Mouse (Mus musculus) heart, embryonic 16.5 days (tissue): ENCODE results near the gene Aes. TPM values are rescaled to one million over a fixed set of nuclear protein-coding genes. Genes with fewer than 3 reads are reported as not detected.

Experiments
- ATAC-seq: fragments of 200-750 bp; cut with Nextera tagmentation; replicated peaks from 2 replicates; pipeline ENCODE4 v1.8.0; 2017; ENCODE audit warnings: moderate number of reproducible peaks; ENCODE audit not compliant: insufficient read depth, low FRiP score; ENCODE audit errors: extremely low read depth
- H3K27ac ChIP-seq: fragments of 300-500 bp; sonication (generic); 2 replicates; pipeline ENCODE4 v1.5.1; 2014; ENCODE audit warnings: mild to moderate bottlenecking, low read length, control low read depth, moderate library complexity
- H3K27me3 ChIP-seq: fragments of 300-500 bp; sonication (generic); 2 replicates; pipeline ENCODE4 v1.6.1; 2014; ENCODE audit warnings: low read length, mixed read lengths; ENCODE audit not compliant: control insufficient read depth, insufficient read depth
- H3K36me3 ChIP-seq: fragments of 300-500 bp; sonication (generic); 2 replicates; pipeline ENCODE4 v1.6.1; 2014; ENCODE audit not compliant: control insufficient read depth, insufficient read depth
- H3K4me1 ChIP-seq: fragments of 300-500 bp; sonication (generic); 2 replicates; pipeline ENCODE4 v1.6.1; 2014; ENCODE audit warnings: low read length, mixed read lengths; ENCODE audit not compliant: control insufficient read depth, insufficient read depth
- H3K4me2 ChIP-seq: fragments of 300-500 bp; sonication (generic); 2 replicates; pipeline ENCODE4 v1.6.1; 2014; ENCODE audit warnings: low read depth, mild to moderate bottlenecking, control low read depth, low read length
- H3K4me3 ChIP-seq: fragments of 300-500 bp; sonication (generic); 2 replicates; pipeline ENCODE4 v1.5.1; 2014; ENCODE audit warnings: mild to moderate bottlenecking, control low read depth, low read length
- H3K9ac ChIP-seq: fragments of 300-500 bp; sonication (generic); 2 replicates; pipeline ENCODE4 v1.6.1; 2014; ENCODE audit warnings: low read length, control low read depth
- H3K9me3 ChIP-seq: fragments of 300-500 bp; sonication (generic); replicated peaks from 2 replicates; pipeline ENCODE4 v1.6.1; 2016; ENCODE audit warnings: low read length; ENCODE audit not compliant: control insufficient read depth
- WGBS: fragments of 180-500 bp; shearing (Covaris S2); extraction: QIAGEN DNeasy Blood & Tissue Kit; methylation state at CpG from one replicate; pipeline ENCODE4 v1.1.7; 2014; 5-methylcytosine and 5-hydroxymethylcytosine counted together
- polyA plus RNA-seq: library from polyadenylated mRNA; unstranded; fragments of >200 nt; fragmentation: Nextera tagmentation; extraction: Ambion mirVana; gene quantifications from 2 replicates; pipeline ENCODE4 v1.2.1, GENCODE M21; 2015

Aes gene
- polyA plus RNA-seq, 1 experiment from 2014 or later, result 529 TPM

GRCm38 (mm10) chr10:81583347-81583746 lies 24.1 kb downstream of the Aes start:
- Histone ChIP-seq H3K27me3 (no peaks in the 10 kb centered on the region), H3K4me3 (no peak overlapping the region), H3K27ac (no peak overlapping the region), H3K36me3 (peaks cover 15% of the 10 kb centered on the region), H3K9ac (no peak overlapping the region), H3K4me1 (peaks cover 4% of the 10 kb centered on the region; the same call in 1 of the 2 replicates), H3K4me2 (no peak overlapping the region), H3K9me3 (no peaks in the 10 kb centered on the region)
- ATAC-seq, result no peak
- 52% methylated on average over 6 of the region's 6 CpGs for WGBS

- Histone ChIP-seq H3K36me3 (peaks cover 15% of the 10 kb centered on the region), H3K4me2 (no peak overlapping the region), H3K27me3 (no peaks in the 10 kb centered on the region), H3K4me3 (no peak overlapping the region), H3K4me1 (no peaks in the 10 kb centered on the region), H3K27ac (no peak overlapping the region), H3K9me3 (no peaks in the 10 kb centered on the region), H3K9ac (no peak overlapping the region)
- WGBS, result 73% methylated on average over 7 of the region's 7 CpGs
- no peak for ATAC-seq
These were observed 29.5 kb downstream of the Aes start for GRCm38 (mm10) chr10:81588739-81589138.

GRCm38 (mm10) chr10:81591846-81592245 lies 32.6 kb downstream of the Aes start:
- Histone ChIP-seq H3K27me3 (0 out of 2 replicates have a peak, but pooled peaks cover 4% of the 10 kb centered on the region), H3K9ac (no peak overlapping the region), H3K27ac (no peak overlapping the region), H3K36me3 (peaks cover 6% of the 10 kb centered on the region; the same call in 1 of the 2 replicates), H3K4me2 (no peak overlapping the region), H3K9me3 (no peaks in the 10 kb centered on the region), H3K4me3 (no peak overlapping the region), H3K4me1 (peaks cover 15% of the 10 kb centered on the region)
- WGBS, result 50% methylated on average over 9 of the region's 9 CpGs
- no peak for ATAC-seq

GRCm38 (mm10) chr10:81592631-81593030 lies 33.3 kb downstream of the Aes start:
- H3K36me3 ChIP-seq, result peaks cover 4% of the 10 kb centered on the region; the same call in 1 of the 2 replicates
- H3K9ac ChIP-seq, result no peak overlapping the region
- H3K27me3 ChIP-seq, result 0 out of 2 replicates have a peak, but pooled peaks cover 4% of the 10 kb centered on the region
- H3K4me2 ChIP-seq, result no peak overlapping the region
- H3K4me1 ChIP-seq, result peaks cover 22% of the 10 kb centered on the region
- no peaks in the 10 kb centered on the region for H3K9me3 ChIP-seq
- 78% methylated on average over 7 of the region's 7 CpGs for WGBS
- no peak for ATAC-seq
- H3K27ac ChIP-seq, result no peak overlapping the region
- H3K4me3 ChIP-seq, result no peak overlapping the region

- Histone ChIP-seq H3K36me3 (no peaks in the 10 kb centered on the region), H3K9ac (no peak overlapping the region), H3K4me3 (no peak overlapping the region), H3K4me2 (no peak overlapping the region), H3K4me1 (peaks cover 28% of the 10 kb centered on the region), H3K27ac (no peak overlapping the region), H3K9me3 (no peaks in the 10 kb centered on the region), H3K27me3 (0 out of 2 replicates have a peak, but pooled peaks cover 4% of the 10 kb centered on the region)
- WGBS, result 55% methylated on average over 4 of the region's 4 CpGs
- ATAC-seq, result no peak
These were observed 33.9 kb downstream of the Aes start for GRCm38 (mm10) chr10:81593223-81593622.

- H3K27me3 ChIP-seq, result 0 out of 2 replicates have a peak, but pooled peaks cover 4% of the 10 kb centered on the region
- H3K9ac ChIP-seq, result no peak overlapping the region
These were observed 34.6 kb downstream of the Aes start for GRCm38 (mm10) chr10:81593935-81594334.

GRCm38 (mm10) chr10:81595599-81595998 lies 36.3 kb downstream of the Aes start:
- ATAC-seq, result no peak
- Histone ChIP-seq H3K4me1 (peaks cover 37% of the 10 kb centered on the region), H3K4me2 (no peak overlapping the region), H3K4me3 (no peak overlapping the region), H3K9me3 (no peaks in the 10 kb centered on the region), H3K9ac (no peak overlapping the region), H3K27me3 (0 out of 2 replicates have a peak, but pooled peaks cover 4% of the 10 kb centered on the region), H3K36me3 (no peaks in the 10 kb centered on the region), H3K27ac (no peak overlapping the region)
- WGBS, result 42% methylated on average over 5 of the region's 5 CpGs

More at GRCm38 (mm10) chr10:81593935-81594334, 34.6 kb downstream of the Aes start:
- WGBS, result 69% methylated on average over 18 of the region's 18 CpGs
- H3K27ac ChIP-seq, result no peak overlapping the region
- no peak for ATAC-seq
- no peak overlapping the region for H3K4me2 ChIP-seq
- peaks cover 28% of the 10 kb centered on the region for H3K4me1 ChIP-seq
- H3K4me3 ChIP-seq, result no peak overlapping the region
- no peaks in the 10 kb centered on the region for H3K36me3 ChIP-seq
- H3K9me3 ChIP-seq, result no peaks in the 10 kb centered on the region

- H3K4me2 ChIP-seq, result peak overlapping the region; percentile 65
- H3K9ac ChIP-seq, result peak overlapping the region; percentile 56
- ATAC-seq, result no peak
- H3K27ac ChIP-seq, result peak overlapping the region; percentile 80
- H3K9me3 ChIP-seq, result no peaks in the 10 kb centered on the region
- H3K4me3 ChIP-seq, result peak overlapping the region; percentile 39
- 0 out of 2 replicates have a peak, but pooled peaks cover 4% of the 10 kb centered on the region for H3K27me3 ChIP-seq
- peaks cover 45% of the 10 kb centered on the region for H3K4me1 ChIP-seq
- WGBS, result 7% methylated on average over 10 of the region's 10 CpGs
- no peaks in the 10 kb centered on the region for H3K36me3 ChIP-seq
These were observed 37.3 kb downstream of the Aes start for GRCm38 (mm10) chr10:81596611-81597010.

GRCm38 (mm10) chr10:81597137-81597950 lies 38.1 kb downstream of the Aes start:
- WGBS, result 3% methylated on average over 11 of the region's 12 CpGs
- Histone ChIP-seq H3K4me3 (peak overlapping the region; percentile 39), H3K27ac (peak overlapping the region; percentile 80), H3K9me3 (no peaks in the 10 kb centered on the region), H3K36me3 (no peaks in the 10 kb centered on the region), H3K9ac (peak overlapping the region; percentile 56), H3K27me3 (0 out of 2 replicates have a peak, but pooled peaks cover 4% of the 10 kb centered on the region), H3K4me1 (peaks cover 48% of the 10 kb centered on the region), H3K4me2 (peak overlapping the region; percentile 65)
- ATAC-seq, result peak; percentile 25
